Mouse (Mus musculus) left cerebral cortex, adult 11 months (tissue): ENCODE data around the gene Nmrk2.
"Not testable (repeated sequence)": the region's sequence is repeated elsewhere in the genome, so short reads cannot be mapped to it uniquely, and the experiment has no call there.

Source experiments
- DNase-seq: peaks from one replicate; pipeline ENCODE4 v3.0.0; 2022; ENCODE audit warnings: low spot score

The Nmrk2 gene

DNA sequence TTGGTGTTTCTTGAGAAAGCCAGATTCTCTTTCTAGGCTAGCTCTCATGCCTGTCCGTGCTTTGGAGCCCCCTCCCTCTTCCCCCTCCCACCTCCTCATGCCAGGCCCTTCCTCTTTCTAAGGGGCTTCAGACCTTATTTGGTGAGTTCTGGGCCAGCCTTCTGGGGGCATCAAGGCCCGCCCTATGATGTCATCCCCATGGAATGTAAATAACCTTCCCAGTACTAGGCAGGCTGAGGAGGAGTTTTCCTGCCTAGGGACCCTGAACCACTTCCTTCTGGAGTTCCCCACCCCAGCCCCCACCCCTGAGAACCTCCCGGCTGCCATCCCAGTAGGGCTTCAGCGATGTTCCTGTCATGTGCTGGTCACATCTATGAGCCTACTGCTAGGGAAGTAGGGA is 17.1 kb downstream of the Nmrk2 start:
- no peak for DNase-seq

GRCm38 (mm10) chr10:81183805-81184204 is 18.0 kb downstream of the Nmrk2 start, which contains the start of gene 4930442H23Rik:
Gene 4930442H23Rik (minus strand): TSS chr10:81183849.
- DNase-seq = no peak

DNA sequence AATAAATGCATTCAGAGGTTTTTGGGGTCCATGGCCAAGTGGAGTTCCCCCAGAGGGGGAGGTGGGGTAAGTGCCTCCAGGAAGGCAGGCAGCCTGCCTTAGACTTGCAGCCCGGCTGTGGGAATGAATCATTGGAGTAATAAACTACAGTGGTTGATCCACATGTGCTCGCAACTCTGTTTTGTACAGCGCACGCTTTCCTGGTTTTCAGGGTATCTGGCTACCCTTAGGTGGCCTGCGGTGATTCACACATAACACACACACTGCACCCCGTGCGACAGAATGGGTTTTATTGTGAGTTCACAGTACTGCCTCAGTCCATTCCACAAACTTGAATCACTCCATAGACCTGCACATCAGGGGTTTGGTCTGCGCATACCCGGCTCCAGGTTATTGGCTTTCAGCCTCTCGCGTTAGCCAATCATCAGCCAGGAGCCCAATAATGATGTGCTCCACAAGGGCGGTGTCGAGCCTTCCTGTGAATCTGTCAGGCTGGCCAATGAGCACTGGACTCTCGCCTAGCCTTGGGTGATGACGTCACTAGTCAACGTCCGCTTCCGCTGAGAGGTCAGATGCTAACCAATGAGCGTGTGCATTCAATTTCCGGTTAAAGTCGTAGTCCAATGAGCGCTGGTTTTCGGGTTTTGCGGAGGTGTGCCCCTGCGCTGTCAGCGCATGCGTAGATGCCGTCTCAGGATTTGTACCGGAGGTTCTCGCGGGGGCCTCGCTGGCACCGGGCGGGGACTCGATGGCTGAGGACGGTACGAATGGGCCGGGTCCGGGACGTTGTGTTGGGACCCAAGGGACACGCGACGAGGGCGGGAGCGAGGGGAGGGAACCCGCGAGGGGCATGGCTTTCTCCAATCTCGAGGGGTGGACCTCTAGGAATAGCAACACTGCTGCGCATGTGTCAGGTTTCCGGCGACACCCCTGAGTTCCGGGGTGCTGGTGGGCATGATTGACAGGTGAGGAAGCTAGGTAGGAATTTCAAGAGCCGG is 19.2 kb downstream of the Nmrk2 start, which contains the start of gene Dapk3:
TSS of gene Dapk3 (plus strand) at position 670 of the 998 bp plus-strand sequence.
- DNase-seq = peak; percentile 97

DNA sequence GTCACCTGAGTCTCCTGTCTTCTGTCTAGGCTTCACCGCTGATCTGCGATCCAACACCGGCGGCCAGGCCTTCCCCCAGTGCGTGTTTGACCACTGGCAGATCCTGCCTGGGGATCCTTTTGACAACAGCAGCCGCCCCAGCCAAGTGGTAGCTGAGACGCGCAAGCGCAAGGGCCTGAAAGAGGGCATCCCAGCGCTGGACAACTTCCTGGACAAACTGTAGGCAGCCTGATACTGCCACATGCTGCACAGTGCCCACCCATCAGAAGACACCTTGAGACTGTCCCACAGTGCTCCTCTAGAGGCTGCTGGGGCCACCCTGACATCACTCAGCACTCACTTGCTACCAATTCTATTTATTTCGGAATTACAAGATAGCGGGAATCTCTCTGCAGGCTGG is 20.0 kb downstream of the Nmrk2 start:
- DNase-seq = not testable (repeated sequence)

- DNase-seq = no peak
Observed at GRCm38 (mm10) chr10:81180946-81181345, 20.9 kb downstream of the Nmrk2 start.

DNA sequence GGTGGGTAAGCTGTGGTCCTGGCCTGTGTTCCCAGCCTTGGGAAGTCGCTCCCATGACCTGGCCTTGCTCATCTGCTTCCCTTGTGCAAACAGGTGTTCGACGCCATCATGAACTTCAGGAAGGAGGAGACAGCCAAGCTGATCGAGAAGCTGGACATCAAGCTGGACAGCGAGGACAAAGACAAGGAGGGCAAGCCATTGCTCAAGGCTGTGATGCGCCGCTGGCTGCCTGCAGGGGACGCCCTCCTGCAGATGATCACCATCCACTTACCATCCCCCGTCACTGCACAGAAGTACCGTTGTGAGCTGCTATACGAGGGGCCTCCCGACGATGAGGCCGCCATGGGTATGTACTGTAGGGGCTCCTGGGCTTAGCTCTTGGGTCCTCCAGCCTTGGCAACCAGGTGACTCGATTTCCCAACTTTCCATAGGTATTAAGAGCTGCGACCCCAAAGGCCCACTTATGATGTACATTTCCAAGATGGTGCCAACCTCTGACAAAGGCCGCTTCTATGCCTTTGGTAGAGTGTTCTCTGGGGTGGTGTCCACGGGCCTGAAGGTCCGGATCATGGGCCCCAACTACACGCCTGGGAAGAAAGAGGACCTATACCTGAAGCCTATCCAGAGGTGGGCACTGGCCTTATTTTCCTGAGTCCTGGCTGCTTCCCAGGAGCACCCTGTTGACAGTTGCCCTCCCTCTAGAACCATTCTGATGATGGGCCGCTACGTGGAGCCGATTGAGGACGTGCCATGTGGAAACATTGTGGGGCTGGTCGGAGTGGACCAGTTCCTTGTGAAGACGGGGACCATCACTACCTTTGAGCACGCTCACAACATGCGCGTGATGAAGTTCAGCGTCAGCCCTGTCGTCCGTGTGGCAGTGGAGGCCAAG is 22.2 kb downstream of the Nmrk2 start:
- DNase-seq = no peak

DNA sequence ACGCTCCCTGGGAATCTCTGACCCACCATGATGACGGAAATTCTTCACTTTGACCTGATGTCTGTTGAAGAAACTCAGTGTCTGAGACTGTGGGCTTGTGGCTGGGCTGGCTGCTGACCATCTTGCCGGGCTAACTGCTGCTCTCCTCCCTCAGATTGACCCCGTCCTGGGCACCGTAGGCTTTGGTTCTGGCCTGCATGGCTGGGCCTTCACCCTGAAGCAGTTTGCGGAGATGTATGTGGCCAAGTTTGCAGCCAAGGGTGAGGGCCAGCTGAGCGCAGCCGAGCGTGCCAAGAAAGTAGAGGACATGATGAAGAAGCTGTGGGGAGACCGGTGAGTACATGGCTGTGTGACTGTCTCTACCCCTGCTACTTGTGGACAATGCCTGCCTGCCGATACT is 22.9 kb downstream of the Nmrk2 start:
- no peak for DNase-seq

- no peak for DNase-seq
Observed at GRCm38 (mm10) chr10:81177958-81178712, 23.7 kb downstream of the Nmrk2 start.

GRCm38 (mm10) chr10:81177491-81177925 is 24.3 kb downstream of the Nmrk2 start:
- DNase-seq = no peak

DNA sequence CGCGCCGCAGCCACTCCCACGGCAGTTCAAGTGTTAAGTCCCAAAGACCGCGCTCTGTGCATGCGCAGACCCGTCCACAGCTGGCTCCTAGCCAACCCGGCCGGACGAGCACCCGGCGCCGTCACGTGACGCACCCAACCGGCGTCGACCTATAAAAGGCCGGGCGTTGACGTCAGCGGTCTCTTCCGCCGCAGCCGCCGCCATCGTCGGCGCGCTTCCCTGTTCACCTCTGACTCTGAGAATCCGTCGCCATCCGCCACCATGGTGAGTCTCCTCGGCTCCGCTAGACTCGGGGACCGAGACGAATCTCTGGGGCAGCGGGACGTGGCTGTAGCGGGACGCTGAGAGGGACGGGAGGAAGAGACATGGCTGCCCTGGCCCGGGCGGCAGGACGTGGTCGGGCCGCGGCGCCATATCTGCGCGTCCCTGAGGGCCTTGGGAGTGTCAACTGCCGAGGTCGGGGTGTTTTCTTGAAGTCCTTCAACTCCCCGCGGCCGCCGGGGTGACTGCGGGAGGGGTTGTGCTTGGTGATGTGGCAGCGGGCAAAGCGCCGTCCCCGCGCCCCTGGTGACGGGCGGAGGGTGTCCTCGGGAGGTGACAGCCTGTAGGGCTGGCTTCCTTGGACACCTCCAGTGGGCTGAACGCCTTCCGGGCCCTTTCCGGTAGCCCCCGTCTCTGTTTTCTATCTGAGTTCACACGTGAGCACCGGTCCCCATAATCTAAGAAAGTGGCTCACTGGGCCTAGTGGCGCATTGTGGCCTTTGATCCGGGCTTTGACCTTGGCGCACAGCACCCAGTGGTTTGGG is 25.2 kb downstream of the Nmrk2 start, which contains the start of gene Eef2:
TSS of gene Eef2 (plus strand) at position 166 of the 806 bp plus-strand sequence.
- DNase-seq = peak; percentile 97

- DNase-seq = no peak
Observed at GRCm38 (mm10) chr10:81175936-81176465, 25.9 kb downstream of the Nmrk2 start.

DNA sequence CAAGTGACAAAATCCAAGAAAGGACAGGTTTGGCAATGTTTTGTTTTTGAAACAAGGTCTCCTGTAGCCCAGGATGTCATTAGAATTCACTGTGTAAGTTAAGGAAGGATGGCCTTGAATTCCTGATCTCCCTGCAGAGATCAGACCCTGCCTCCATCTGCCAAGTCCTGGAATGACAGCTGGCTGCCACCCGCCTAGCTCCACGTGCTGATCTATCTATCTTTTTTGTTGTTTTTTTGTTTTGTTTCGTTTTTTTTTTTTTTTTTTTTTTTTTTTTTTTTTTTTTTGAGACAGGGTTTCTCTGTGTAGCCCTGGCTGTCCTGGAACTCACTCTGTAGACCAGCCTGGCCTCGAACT is 26.5 kb downstream of the Nmrk2 start:
- DNase-seq = not testable (repeated sequence)

GRCm38 (mm10) chr10:81174617-81175344 is 27.1 kb downstream of the Nmrk2 start:
- peak; percentile 82 for DNase-seq

GRCm38 (mm10) chr10:81173132-81173531 is 28.7 kb downstream of the Nmrk2 start:
- no peak for DNase-seq

- DNase-seq = not testable (repeated sequence)
Observed at GRCm38 (mm10) chr10:81169411-81169900, 32.4 kb downstream of the Nmrk2 start.

GRCm38 (mm10) chr10:81168521-81169244 is 33.2 kb downstream of the Nmrk2 start:
- peak; percentile 72 for DNase-seq

DNA sequence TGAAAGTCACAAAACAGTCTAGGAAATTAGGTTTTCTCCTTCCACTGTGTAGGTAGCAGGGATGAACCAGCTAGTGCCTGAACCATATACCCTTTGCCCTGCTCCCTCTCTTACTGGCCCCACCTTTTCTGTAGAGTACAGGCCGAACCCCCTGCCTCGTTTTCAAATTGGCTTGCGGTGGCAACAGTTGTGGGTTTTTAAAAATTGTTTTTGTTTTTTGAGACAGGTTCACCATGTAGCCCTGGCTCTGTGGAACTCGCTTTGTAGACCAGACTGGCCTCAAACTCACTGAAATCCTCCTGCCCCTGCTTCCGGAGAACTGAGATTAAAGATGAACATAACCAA is 33.8 kb downstream of the Nmrk2 start:
- DNase-seq = no peak

GRCm38 (mm10) chr10:81167200-81168086 is 34.4 kb downstream of the Nmrk2 start, which contains the start of gene Pias4:
Gene Pias4 (minus strand): TSS chr10:81167923.
- DNase-seq = peak; percentile 100
